In genomic region chr10:9642077-9642476, GRCm38 (mm10) we compare ENCODE assay signal across 14 mouse cellular contexts. TPM values are rescaled to one million over a fixed set of nuclear protein-coding genes. Genes with fewer than 3 reads are reported as not detected.
A peak's percentile ranks its signal among the peaks of the same experiment; 100 is the strongest.
DNase-seq lines count a peak whose midpoint lies in the region; ATAC-seq lines count a peak whose summit lies in the region.
"Had no signal": no experiment of that assay in that cellular context is flagged by ENCODE, and none has a peak within 500 bp of the region (broad histone marks: within the 10 kb centered on the region; RNA-seq: fewer than 3 reads in every experiment).

No protein-coding gene starts in this region.

- no peaks in the 10 kb centered on the region for H3K36me3 ChIP-seq in heart, embryonic 11.5 days (ENCODE audit: control insufficient read depth, insufficient read depth, low read length)
- H3K36me3 ChIP-seq: embryonic facial prominence, embryonic 10.5 days had no signal

- DNase-seq in heart, adult 11 months = peak; percentile 91
- peak; percentile 41 to 71 for DNase-seq in frontal cortex, adult 2 months (ENCODE audit: extremely low spot score in 1 of 2, low spot score in 1 of 2)
- peak; percentile 21 to 50 for DNase-seq in left cerebral cortex, adult 18-20 months (ENCODE audit: low spot score in 2 of 2)
- DNase-seq in right cerebral cortex, postnatal 36 days (ENCODE audit: low spot score in 2 of 2) = peak; percentile 34 to 54
- DNase-seq in cerebellum, adult 18-20 months = no peak
- no peak for DNase-seq in yolk sac, embryonic 10.5 days (ENCODE audit: low spot score)
- no peak for DNase-seq in cerebellum, adult 11-12 months
- DNase-seq: kidney, postnatal 10 days had no signal

- no peaks in the 10 kb centered on the region for H3K27me3 ChIP-seq in heart, embryonic 11.5 days (ENCODE audit: control insufficient read depth, insufficient read depth, low read length)
- H3K27me3 ChIP-seq: megakaryocyte, embryonic 14.5 days had no signal

- H3K4me1 ChIP-seq in heart, embryonic 11.5 days (ENCODE audit: control insufficient read depth, insufficient read depth, low read length) = no peaks in the 10 kb centered on the region
- H3K4me1 ChIP-seq: megakaryocyte, embryonic 14.5 days had no signal

- no peak for ATAC-seq in heart, embryonic 11.5 days (replicated peaks; ENCODE audit: insufficient number of reproducible peaks, low FRiP score, low TSS enrichment)
- ATAC-seq: activated CD4-positive, CD25-positive, alpha-beta regulatory T cell, adult 4 months; inflammation-experienced regulatory T-cells, adult 6 months had no signal

- H3K9me3 ChIP-seq in heart, embryonic 11.5 days (replicated peaks; ENCODE audit: control insufficient read depth, low read length) = no peaks in the 10 kb centered on the region
- H3K9me3 ChIP-seq: embryonic facial prominence, embryonic 10.5 days; megakaryocyte, embryonic 14.5 days had no signal

- WGBS in heart, embryonic 11.5 days (ENCODE audit: insufficient replicate concordance) = 65% methylated on average over 4 of the region's 4 CpGs

- no peak overlapping the region for H3K27ac ChIP-seq in heart, embryonic 11.5 days (ENCODE audit: low read depth, low read length)
- H3K27ac ChIP-seq: embryonic facial prominence, embryonic 10.5 days had no signal

- H3K9ac ChIP-seq in heart, embryonic 11.5 days (ENCODE audit: low read depth, low read length) = no peak overlapping the region

- no peak overlapping the region for H3K4me2 ChIP-seq in heart, embryonic 11.5 days

- no peak overlapping the region for H3K4me3 ChIP-seq in heart, embryonic 11.5 days (ENCODE audit: low read depth, low read length)
- H3K4me3 ChIP-seq: embryonic facial prominence, embryonic 10.5 days; megakaryocyte, embryonic 14.5 days had no signal

RNA-seq across cellular contexts. Expression of gene Samd5, which starts 32.9 kb away (rescaled TPM):
- polyA plus RNA-seq in heart, embryonic 11.5 days (2014; fragmentation: Nextera tagmentation; extraction: Ambion mirVana) = 3.8 and 4.2 TPM in 2 replicates
- polyA plus RNA-seq in frontal cortex, adult 2 months (2012; rRNA removed) = 4.8 and 5.4 TPM in 2 replicates
- total RNA-seq in left cerebral cortex, adult 18-20 months (2021) = 1 to 10 TPM; 9.7 to 9.9 TPM
- total RNA-seq: granulocyte monocyte progenitor cell, adult 5-6 weeks had no signal
- polyA plus RNA-seq: activated CD4-positive, CD25-positive, alpha-beta regulatory T cell, adult 4 months; inflammation-experienced regulatory T-cells, adult 6 months had no signal

Comparison
In these comparisons a context has a peak if more than half of its experiments do, and no peak if none do; other contexts are left out.
1. DNase-seq: peak in heart, adult 11 months (single experiment), frontal cortex, adult 2 months (2 of 2), left cerebral cortex, adult 18-20 months (2 of 2) and right cerebral cortex, postnatal 36 days (2 of 2); none in cerebellum, adult 18-20 months (0 of 2), yolk sac, embryonic 10.5 days (single experiment) and cerebellum, adult 11-12 months (single experiment).